Mouse (Mus musculus) bone marrow macrophage, adult 2 months (primary cell): Measurements from ENCODE around the gene Prr7.

Experiments used
- CTCF ChIP-seq: IDR thresholded peaks from 2 replicates; pipeline ENCODE4 v1.5.1; 2012; ENCODE audit warnings: low read depth, mild to moderate bottlenecking, low read length, moderate library complexity
- POLR2A ChIP-seq: IDR thresholded peaks from 2 replicates; pipeline ENCODE4 v1.6.1; 2012; ENCODE audit warnings: mild to moderate bottlenecking, low read depth, low read length, borderline replicate concordance

- TF ChIP-seq POLR2A: no peak
- TF ChIP-seq CTCF: no peak
These were observed 12.8 kb upstream of the Prr7 start for GRCm38 (mm10) chr13:55451296-55451695.
